Mouse (Mus musculus) stomach, postnatal 0 days (tissue): ENCODE measurements around the gene Plxna3.

Experiments
- CTCF ChIP-seq: IDR thresholded peaks from 2 replicates; pipeline ENCODE4 v1.5.1; 2016; ENCODE audit warnings: antibody characterized with exemption, low read depth, mild to moderate bottlenecking, moderate library complexity
- EP300 ChIP-seq: optimal IDR thresholded peaks from 2 replicates; pipeline ENCODE3; 2016; ENCODE audit warnings: antibody characterized with exemption

- TF ChIP-seq CTCF (no peak), EP300 (no peak)
Observed at GRCm38 (mm10) chrX:74353467-74353770, 24.6 kb downstream of the Plxna3 start, which contains the start of gene Lage3.
